Mouse (Mus musculus): ENCODE data around the gene Swsap1. TPM values are rescaled to one million over a fixed set of nuclear protein-coding genes. Genes with fewer than 3 reads are reported as not detected.
A peak's percentile ranks its signal among the peaks of the same experiment; 100 is the strongest.

Swsap1 gene
- polyA plus RNA-seq, 1 experiment from 2014 or later = 9.5 TPM

DNA sequence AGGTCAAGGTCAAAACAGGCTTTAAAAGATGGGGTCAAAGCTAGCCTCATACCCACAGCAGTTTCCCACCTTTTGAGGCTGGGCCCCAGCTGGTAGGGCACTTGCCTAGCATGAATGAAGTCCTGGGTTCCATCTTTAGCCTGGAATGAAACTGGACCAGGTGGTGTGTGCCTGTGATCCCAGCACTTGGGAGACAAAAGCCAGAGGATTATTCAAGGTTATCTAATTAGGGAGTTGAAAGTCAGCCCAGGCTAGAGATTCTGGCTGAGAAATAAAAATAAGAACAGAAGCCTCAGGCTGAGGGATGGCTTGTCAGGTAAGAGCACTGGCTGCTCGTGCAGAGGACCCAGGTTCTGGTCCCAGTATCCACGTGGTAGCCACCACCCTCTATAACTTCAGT is 23.5 kb upstream of the Swsap1 start:
- Histone ChIP-seq H3K4me3 (ENCODE audit: low read depth, low read length) (no peak overlapping the region), H3K36me3 (ENCODE audit: control insufficient read depth, insufficient read depth, low read length) (no peaks in the 10 kb centered on the region), H3K9me3 (replicated peaks; ENCODE audit: control insufficient read depth, low read length, poor library complexity, severe bottlenecking) (no peaks in the 10 kb centered on the region), H3K27me3 (ENCODE audit: control insufficient read depth, insufficient read depth, low read depth, low read length) (no peaks in the 10 kb centered on the region), H3K27ac (ENCODE audit: low read length) (no peak overlapping the region), H3K9ac (ENCODE audit: low read depth, low read length) (no peak overlapping the region), H3K4me1 (ENCODE audit: control insufficient read depth, insufficient read depth, low read length) (peaks cover 10% of the 10 kb centered on the region; the same call in 1 of the 2 replicates), H3K4me2 (ENCODE audit: low read length) (no peak overlapping the region)
- WGBS = 56% methylated on average over 2 of the region's 2 CpGs
- no peak for ATAC-seq

DNA sequence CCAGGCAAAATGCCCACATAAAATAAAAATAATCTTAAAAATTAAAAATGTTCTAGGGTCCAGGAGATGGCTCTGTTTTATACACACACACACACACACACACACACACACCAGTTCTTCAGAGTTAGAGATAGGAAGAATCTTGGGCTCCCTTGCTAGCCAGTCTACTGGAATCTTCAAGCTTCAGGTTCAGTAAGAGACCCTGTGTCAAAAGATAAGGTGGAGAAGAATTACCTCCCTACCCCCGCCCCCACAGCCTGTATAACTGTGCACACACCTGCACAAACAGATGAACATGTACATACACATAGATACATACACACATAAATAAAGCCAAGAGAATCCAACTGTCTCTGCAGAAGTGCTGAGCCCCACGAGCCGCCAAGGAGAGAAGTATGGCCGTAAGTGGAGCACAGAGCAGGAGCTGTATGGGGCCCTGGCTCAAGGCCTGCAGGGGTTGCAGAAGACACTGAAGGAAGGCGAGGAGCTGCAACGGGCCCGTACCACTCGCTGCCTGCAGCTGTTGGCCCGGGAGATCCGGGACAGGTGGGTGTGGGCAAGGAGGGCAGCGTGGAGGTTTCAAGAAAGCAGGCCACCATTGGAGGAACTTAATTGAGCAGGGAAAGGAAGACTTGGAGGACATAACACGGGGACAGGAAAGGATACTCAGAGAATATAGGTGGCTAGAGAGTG is 23.0 kb upstream of the Swsap1 start:
- no peaks in the 10 kb centered on the region for H3K27me3 ChIP-seq (ENCODE audit: control insufficient read depth, insufficient read depth, low read depth, low read length)
- no peaks in the 10 kb centered on the region for H3K36me3 ChIP-seq (ENCODE audit: control insufficient read depth, insufficient read depth, low read length)
- no peaks in the 10 kb centered on the region for H3K9me3 ChIP-seq (replicated peaks; ENCODE audit: control insufficient read depth, low read length, poor library complexity, severe bottlenecking)
- ATAC-seq = no peak
- peaks cover 10% of the 10 kb centered on the region; the same call in 1 of the 2 replicates for H3K4me1 ChIP-seq (ENCODE audit: control insufficient read depth, insufficient read depth, low read length)
- no peak overlapping the region for H3K9ac ChIP-seq (ENCODE audit: low read depth, low read length)
- WGBS = 67% methylated on average over 12 of the region's 12 CpGs
- no peak overlapping the region for H3K4me3 ChIP-seq (ENCODE audit: low read depth, low read length)
- H3K27ac ChIP-seq (ENCODE audit: low read length) = no peak overlapping the region
- no peak overlapping the region for H3K4me2 ChIP-seq (ENCODE audit: low read length)

DNA sequence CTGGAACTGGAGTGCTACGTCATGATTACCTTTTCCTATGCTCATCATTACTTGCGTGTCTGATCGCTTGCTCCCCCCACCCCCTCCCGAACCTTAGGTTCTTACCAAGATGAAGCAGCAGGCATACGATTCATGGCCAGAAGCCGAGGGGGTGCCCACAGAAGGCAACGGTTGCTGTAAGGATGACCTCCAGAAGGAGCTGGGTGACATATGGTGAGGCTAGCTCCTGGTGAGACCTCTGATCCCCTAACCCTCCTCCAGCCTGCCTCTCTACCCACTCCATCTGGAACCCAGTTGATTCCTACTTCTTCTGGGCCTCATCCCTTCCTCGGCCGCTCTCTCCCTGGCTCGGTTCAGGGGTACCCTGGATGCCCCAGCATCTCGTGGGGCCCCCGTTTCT is 21.5 kb upstream of the Swsap1 start:
- Histone ChIP-seq H3K27me3 (ENCODE audit: control insufficient read depth, insufficient read depth, low read depth, low read length) (no peaks in the 10 kb centered on the region), H3K27ac (ENCODE audit: low read length) (no peak overlapping the region), H3K4me3 (ENCODE audit: low read depth, low read length) (no peak overlapping the region), H3K36me3 (ENCODE audit: control insufficient read depth, insufficient read depth, low read length) (no peaks in the 10 kb centered on the region), H3K4me1 (ENCODE audit: control insufficient read depth, insufficient read depth, low read length) (peaks cover 19% of the 10 kb centered on the region), H3K4me2 (ENCODE audit: low read length) (no peak overlapping the region), H3K9me3 (replicated peaks; ENCODE audit: control insufficient read depth, low read length, poor library complexity, severe bottlenecking) (no peaks in the 10 kb centered on the region), H3K9ac (ENCODE audit: low read depth, low read length) (no peak overlapping the region)
- ATAC-seq = no peak
- 92% methylated on average over 12 of the region's 12 CpGs for WGBS

DNA sequence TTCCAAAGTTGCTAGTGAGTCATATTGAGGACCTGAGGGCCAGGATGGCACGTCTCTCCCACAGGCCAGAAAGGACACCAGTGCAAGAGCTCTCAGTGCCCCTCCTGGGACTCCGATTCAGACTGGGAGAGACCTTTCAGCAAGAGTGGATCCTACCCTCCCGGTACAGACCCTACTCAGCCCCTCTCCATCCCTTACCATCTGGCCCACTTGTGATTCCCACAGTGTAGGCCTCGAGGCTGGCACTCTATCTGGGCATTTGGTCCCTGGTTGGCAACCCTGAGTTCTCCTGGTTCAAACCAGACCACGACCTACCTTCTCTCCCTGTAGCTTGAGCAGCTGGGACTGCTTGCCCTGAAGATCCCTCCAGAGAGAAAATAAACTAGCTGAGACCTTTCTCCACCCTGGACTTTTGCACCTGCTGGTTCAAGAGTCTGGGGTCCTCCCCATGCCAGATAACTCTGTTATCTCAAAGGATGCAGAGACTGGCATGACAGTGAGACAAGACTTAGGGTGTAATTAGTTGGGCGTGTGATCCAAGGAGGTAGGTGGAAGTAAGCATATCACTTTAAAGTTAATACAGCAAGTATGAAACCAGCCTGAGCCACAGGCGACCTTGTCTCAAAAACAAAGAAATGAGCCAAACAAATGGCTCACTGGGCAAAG is 20.0 kb upstream of the Swsap1 start:
- H3K27me3 ChIP-seq (ENCODE audit: control insufficient read depth, insufficient read depth, low read depth, low read length) = no peaks in the 10 kb centered on the region
- peaks cover 1% of the 10 kb centered on the region for H3K36me3 ChIP-seq (ENCODE audit: control insufficient read depth, insufficient read depth, low read length)
- peaks cover 23% of the 10 kb centered on the region for H3K4me1 ChIP-seq (ENCODE audit: control insufficient read depth, insufficient read depth, low read length)
- H3K9ac ChIP-seq (ENCODE audit: low read depth, low read length) = peak overlapping the region; percentile 4; the same call in 1 of the 2 replicates
- WGBS = 90% methylated on average over 7 of the region's 7 CpGs
- no peak for ATAC-seq
- peak overlapping the region; percentile 62; the same call in 1 of the 2 replicates for H3K4me2 ChIP-seq (ENCODE audit: low read length)
- 0 out of 2 replicates have a peak overlapping the region, but pooled peaks have one; percentile 86 for H3K27ac ChIP-seq (ENCODE audit: low read length)
- no peak overlapping the region for H3K4me3 ChIP-seq (ENCODE audit: low read depth, low read length)
- H3K9me3 ChIP-seq (replicated peaks; ENCODE audit: control insufficient read depth, low read length, poor library complexity, severe bottlenecking) = no peaks in the 10 kb centered on the region

DNA sequence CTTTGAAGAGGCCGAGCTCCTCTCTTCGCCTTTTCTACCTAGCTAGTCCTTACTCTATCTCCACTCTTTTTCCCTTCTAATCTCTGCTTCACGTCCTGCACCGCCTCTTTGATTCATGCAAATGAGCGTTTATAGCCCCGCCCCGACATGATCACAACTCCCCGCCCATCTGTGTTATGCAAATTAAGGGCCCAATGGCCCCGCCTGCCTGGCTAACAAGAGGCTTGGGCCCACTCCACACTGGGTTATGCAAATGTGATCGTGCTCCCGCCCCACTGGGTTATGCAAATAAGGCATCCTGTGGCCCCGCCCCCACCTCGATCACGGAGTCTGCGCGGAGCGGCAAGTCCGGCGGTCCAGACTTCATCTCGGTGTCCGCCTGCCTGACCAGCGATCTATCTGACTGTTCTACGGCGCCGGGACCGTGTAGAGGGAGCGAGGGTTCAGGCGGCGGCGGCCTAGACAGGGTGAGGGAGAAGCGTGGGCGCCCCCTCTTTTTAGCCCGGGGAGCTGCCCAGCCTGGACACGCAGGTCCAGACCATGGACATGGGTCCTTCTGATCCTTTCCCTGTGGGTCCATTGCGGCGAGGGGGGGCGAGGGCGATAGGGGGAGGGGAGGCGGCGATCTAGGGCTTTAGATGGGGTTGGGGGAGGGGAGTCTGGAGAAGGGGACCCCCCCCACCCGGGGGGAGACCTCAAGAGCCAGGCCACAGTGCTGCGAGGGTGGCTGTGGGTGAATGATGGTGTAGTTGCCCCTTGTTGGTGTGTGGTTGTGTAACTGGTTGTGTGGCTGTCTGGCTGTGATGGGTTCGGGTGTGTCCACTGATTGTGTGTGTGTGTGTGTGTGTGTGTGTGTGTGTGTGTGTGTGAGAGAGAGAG is 18.6 kb upstream of the Swsap1 start, which contains the start of gene Plppr2:
TSS of gene Plppr2 (plus strand) at position 342 of the 879 bp plus-strand sequence.
- H3K27ac ChIP-seq (ENCODE audit: low read length) = peak within 1 kb of the TSS; percentile 86
- peak within 1 kb of the TSS; percentile 62 for H3K4me2 ChIP-seq (ENCODE audit: low read length)
- peak within 1 kb of the TSS; percentile 80 for H3K9ac ChIP-seq (ENCODE audit: low read depth, low read length)
- H3K27me3 ChIP-seq (ENCODE audit: control insufficient read depth, insufficient read depth, low read depth, low read length) = no peaks in the 10 kb centered on the region
- peak within 1 kb of the TSS; percentile 58 for H3K4me3 ChIP-seq (ENCODE audit: low read depth, low read length)
- under 1% methylated on average over 40 of the region's 43 CpGs for WGBS
- H3K9me3 ChIP-seq (replicated peaks; ENCODE audit: control insufficient read depth, low read length, poor library complexity, severe bottlenecking) = no peaks in the 10 kb centered on the region
- H3K4me1 ChIP-seq (ENCODE audit: control insufficient read depth, insufficient read depth, low read length) = peaks cover 23% of the 10 kb centered on the region
- peaks cover 5% of the 10 kb centered on the region for H3K36me3 ChIP-seq (ENCODE audit: control insufficient read depth, insufficient read depth, low read length)
- ATAC-seq = peak; percentile 90

GRCm38 (mm10) chr9:21937711-21938175 is 17.8 kb upstream of the Swsap1 start:
- peak overlapping the region; percentile 62 for H3K4me2 ChIP-seq (ENCODE audit: low read length)
- H3K9ac ChIP-seq (ENCODE audit: low read depth, low read length) = peak overlapping the region; percentile 80; the same call in 1 of the 2 replicates
- H3K9me3 ChIP-seq (replicated peaks; ENCODE audit: control insufficient read depth, low read length, poor library complexity, severe bottlenecking) = no peaks in the 10 kb centered on the region
- H3K27ac ChIP-seq (ENCODE audit: low read length) = 0 out of 2 replicates have a peak overlapping the region, but pooled peaks have one; percentile 35
- peaks cover 7% of the 10 kb centered on the region for H3K36me3 ChIP-seq (ENCODE audit: control insufficient read depth, insufficient read depth, low read length)
- no peaks in the 10 kb centered on the region for H3K27me3 ChIP-seq (ENCODE audit: control insufficient read depth, insufficient read depth, low read depth, low read length)
- ATAC-seq = peak; percentile 47
- 56% methylated on average over 4 of the region's 4 CpGs for WGBS
- H3K4me3 ChIP-seq (ENCODE audit: low read depth, low read length) = peak overlapping the region; percentile 58
- peaks cover 23% of the 10 kb centered on the region for H3K4me1 ChIP-seq (ENCODE audit: control insufficient read depth, insufficient read depth, low read length)

- H3K4me2 ChIP-seq (ENCODE audit: low read length) = peak overlapping the region; percentile 62
- peak overlapping the region; percentile 58 for H3K4me3 ChIP-seq (ENCODE audit: low read depth, low read length)
- peaks cover 7% of the 10 kb centered on the region for H3K36me3 ChIP-seq (ENCODE audit: control insufficient read depth, insufficient read depth, low read length)
- no peaks in the 10 kb centered on the region for H3K27me3 ChIP-seq (ENCODE audit: control insufficient read depth, insufficient read depth, low read depth, low read length)
- 87% methylated on average over 4 of the region's 4 CpGs for WGBS
- H3K9ac ChIP-seq (ENCODE audit: low read depth, low read length) = 0 out of 2 replicates have a peak overlapping the region, but pooled peaks have one; percentile 80
- no peak for ATAC-seq
- H3K9me3 ChIP-seq (replicated peaks; ENCODE audit: control insufficient read depth, low read length, poor library complexity, severe bottlenecking) = no peaks in the 10 kb centered on the region
- H3K27ac ChIP-seq (ENCODE audit: low read length) = no peak overlapping the region
- peaks cover 23% of the 10 kb centered on the region for H3K4me1 ChIP-seq (ENCODE audit: control insufficient read depth, insufficient read depth, low read length)
These were observed 17.2 kb upstream of the Swsap1 start for GRCm38 (mm10) chr9:21938234-21938855.

DNA sequence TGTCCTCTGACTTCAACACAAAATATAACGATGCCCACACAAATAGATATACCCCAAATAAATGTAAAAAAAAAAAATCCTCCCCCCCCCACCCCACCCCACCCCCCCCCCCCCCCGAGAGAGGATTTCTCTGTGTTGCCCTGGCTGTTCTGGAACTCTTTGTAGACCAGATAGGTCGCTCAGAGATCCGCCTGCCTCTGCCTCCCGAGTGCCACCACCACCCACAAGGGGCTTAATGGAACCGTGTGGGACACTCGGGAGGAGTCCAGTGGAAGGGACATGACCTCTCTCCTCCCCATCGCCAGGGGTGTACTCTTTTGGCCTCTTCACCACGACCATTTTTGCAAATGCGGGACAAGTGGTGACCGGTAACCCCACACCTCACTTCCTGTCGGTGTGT is 12.5 kb upstream of the Swsap1 start:
- H3K4me1 ChIP-seq (ENCODE audit: control insufficient read depth, insufficient read depth, low read length) = peaks cover 13% of the 10 kb centered on the region
- no peak overlapping the region for H3K9ac ChIP-seq (ENCODE audit: low read depth, low read length)
- peaks cover 13% of the 10 kb centered on the region for H3K36me3 ChIP-seq (ENCODE audit: control insufficient read depth, insufficient read depth, low read length)
- no peak overlapping the region for H3K4me3 ChIP-seq (ENCODE audit: low read depth, low read length)
- H3K27me3 ChIP-seq (ENCODE audit: control insufficient read depth, insufficient read depth, low read depth, low read length) = no peaks in the 10 kb centered on the region
- ATAC-seq = no peak
- WGBS = 80% methylated on average over 11 of the region's 12 CpGs
- no peaks in the 10 kb centered on the region for H3K9me3 ChIP-seq (replicated peaks; ENCODE audit: control insufficient read depth, low read length, poor library complexity, severe bottlenecking)
- H3K27ac ChIP-seq (ENCODE audit: low read length) = no peak overlapping the region
- H3K4me2 ChIP-seq (ENCODE audit: low read length) = no peak overlapping the region
